Mouse (Mus musculus): Measurements from ENCODE around the gene Egfem1. TPM values are rescaled to one million over a fixed set of nuclear protein-coding genes. Genes with fewer than 3 reads are reported as not detected.

Gene Egfem1
- polyA plus RNA-seq, 1 experiment from 2014 or later = 5.4 TPM

DNA sequence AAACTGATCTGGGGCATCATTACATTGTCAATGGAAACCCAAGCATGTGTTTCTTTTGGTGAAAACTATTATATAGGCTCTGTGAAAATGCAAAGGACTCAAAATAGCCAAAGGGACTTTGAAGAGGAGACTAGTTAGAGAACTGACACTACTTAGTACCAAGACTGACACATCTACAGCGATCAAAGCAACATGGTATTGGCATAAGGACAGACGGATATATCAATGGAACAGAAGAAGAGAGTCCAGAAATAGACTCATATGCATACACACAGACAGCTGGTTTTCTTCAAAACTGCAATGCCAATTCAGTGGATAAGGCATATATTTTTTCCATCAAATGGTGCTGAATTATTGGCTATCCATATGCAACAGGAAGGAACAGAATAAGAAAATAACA is 140.6 kb downstream of the Egfem1 start:
- 90% methylated on average over 2 of the region's 2 CpGs for WGBS

DNA sequence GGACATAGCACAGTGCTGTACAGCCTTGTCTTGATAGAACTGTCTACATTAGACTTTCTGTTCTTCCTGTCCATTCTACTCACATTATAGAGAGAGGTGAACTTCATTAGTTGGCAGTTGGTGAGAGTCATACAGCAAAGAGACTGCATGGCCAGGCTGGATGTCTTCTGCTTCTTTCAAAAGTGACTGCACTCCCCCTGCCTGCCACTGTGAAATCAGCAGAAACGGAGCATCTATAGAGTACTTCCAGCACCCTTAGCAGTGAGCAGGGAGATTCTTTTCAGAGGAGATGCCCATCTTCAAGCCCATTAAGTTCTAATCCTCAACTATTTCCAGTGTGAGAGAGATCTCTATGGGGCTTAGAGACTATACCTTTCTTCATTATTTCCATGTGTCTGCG is 147.9 kb downstream of the Egfem1 start:
- Histone ChIP-seq H3K4me1 (replicated peaks) (no peaks in the 10 kb centered on the region), H3K4me3 (no peak overlapping the region), H3K9me3 (no peaks in the 10 kb centered on the region), H3K36me3 (no peaks in the 10 kb centered on the region), H3K27ac (replicated peaks) (no peak overlapping the region), H3K27me3 (no peaks in the 10 kb centered on the region), H3K4me2 (no peak overlapping the region), H3K9ac (no peak overlapping the region)
- no peak for ATAC-seq (ENCODE audit: low read depth)
- 57% methylated on average over 2 of the region's 2 CpGs for WGBS

More for the DNA sequence above, 140.6 kb downstream of the Egfem1 start:
- Histone ChIP-seq H3K4me1 (replicated peaks) (no peaks in the 10 kb centered on the region), H3K4me2 (no peak overlapping the region), H3K36me3 (no peaks in the 10 kb centered on the region), H3K4me3 (no peak overlapping the region), H3K9me3 (no peaks in the 10 kb centered on the region), H3K9ac (no peak overlapping the region), H3K27ac (replicated peaks) (no peak overlapping the region), H3K27me3 (no peaks in the 10 kb centered on the region)
- no peak for ATAC-seq (ENCODE audit: low read depth)

DNA sequence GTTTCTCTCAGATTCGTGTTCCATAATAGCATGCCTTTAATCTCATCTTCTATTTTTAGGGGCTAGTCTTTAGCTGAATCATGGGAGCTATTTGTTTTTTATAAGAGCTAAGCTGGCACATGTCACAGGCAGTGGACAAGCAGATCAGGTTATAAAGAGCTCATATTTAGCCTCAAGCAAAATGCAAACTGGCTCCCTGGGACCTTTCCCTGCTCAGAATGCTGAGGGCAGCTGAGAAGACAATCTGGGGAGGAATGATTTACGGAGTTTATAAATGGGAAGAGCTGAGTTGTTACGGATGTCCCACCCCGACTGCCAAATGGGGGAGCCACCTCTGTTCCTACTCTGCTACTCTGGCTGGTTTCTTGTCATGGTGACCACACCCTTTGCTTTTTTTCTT is 153.7 kb downstream of the Egfem1 start:
- no peak overlapping the region for H3K27ac ChIP-seq (replicated peaks)
- WGBS = 19% methylated on average over 4 of the region's 4 CpGs
- no peak overlapping the region for H3K4me3 ChIP-seq
- H3K4me2 ChIP-seq = no peak overlapping the region
- ATAC-seq (ENCODE audit: low read depth) = peak; percentile 86
- H3K9me3 ChIP-seq = no peaks in the 10 kb centered on the region
- H3K36me3 ChIP-seq = no peaks in the 10 kb centered on the region
- no peak overlapping the region for H3K9ac ChIP-seq
- H3K4me1 ChIP-seq (replicated peaks) = no peaks in the 10 kb centered on the region; the same call in 1 of the 2 replicates
- no peaks in the 10 kb centered on the region for H3K27me3 ChIP-seq

DNA sequence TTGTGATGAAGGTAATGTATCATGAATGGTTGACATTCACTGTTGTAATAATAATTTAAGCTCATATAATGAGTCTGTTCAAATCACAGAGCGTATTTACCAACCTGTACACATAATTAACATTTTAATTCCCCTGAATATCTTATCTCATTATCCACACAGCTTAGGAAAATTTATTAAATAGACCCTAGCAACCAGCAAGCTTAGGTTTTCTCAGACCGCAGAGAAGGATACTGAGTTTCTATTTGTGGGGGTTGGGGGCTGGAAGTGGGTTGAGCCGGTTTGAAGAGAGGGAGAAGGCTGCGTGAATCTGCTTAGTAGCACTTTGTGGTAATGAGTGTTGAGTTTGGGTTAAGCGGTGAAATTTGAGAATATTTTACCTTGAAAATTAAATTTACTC is 154.7 kb downstream of the Egfem1 start:
- Histone ChIP-seq H3K4me2 (no peak overlapping the region), H3K27me3 (no peaks in the 10 kb centered on the region)
- peak; percentile 66 for ATAC-seq (ENCODE audit: low read depth)

DNA sequence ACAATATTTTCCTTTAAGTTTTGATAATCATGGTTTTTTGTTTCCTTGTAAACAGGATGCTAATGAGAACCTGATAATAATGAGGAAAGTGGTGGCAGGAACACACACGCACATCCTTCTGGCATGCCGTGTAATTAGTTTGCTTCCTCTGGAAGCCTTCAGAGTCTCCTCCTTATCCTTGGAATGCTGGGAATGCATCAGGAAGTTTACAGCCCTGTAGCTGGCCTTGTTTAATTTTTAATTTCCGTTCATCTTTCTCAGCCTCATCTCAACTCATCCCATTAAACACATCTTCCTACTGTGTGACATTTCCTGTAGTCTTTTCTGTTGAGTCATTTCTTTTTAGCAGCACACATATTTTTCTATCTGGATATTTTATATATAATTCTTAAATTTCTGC is 161.8 kb downstream of the Egfem1 start:
- H3K4me2 ChIP-seq = no peak overlapping the region
- H3K27ac ChIP-seq (replicated peaks) = 0 out of 2 replicates have a peak overlapping the region, but pooled peaks have one; percentile 18
- WGBS = 46% methylated on average over 3 of the region's 3 CpGs
- H3K36me3 ChIP-seq = no peaks in the 10 kb centered on the region
- H3K9ac ChIP-seq = no peak overlapping the region
- H3K4me3 ChIP-seq = no peak overlapping the region
- ATAC-seq (ENCODE audit: low read depth) = no peak
- no peaks in the 10 kb centered on the region for H3K27me3 ChIP-seq
- 0 out of 2 replicates have a peak, but pooled peaks cover 4% of the 10 kb centered on the region for H3K4me1 ChIP-seq (replicated peaks)
- no peaks in the 10 kb centered on the region for H3K9me3 ChIP-seq

More for the DNA sequence above, 154.7 kb downstream of the Egfem1 start:
- Histone ChIP-seq H3K27ac (replicated peaks) (no peak overlapping the region), H3K4me1 (replicated peaks) (no peaks in the 10 kb centered on the region; the same call in 1 of the 2 replicates), H3K9ac (no peak overlapping the region), H3K4me3 (no peak overlapping the region), H3K36me3 (no peaks in the 10 kb centered on the region), H3K9me3 (no peaks in the 10 kb centered on the region)
- 57% methylated on average over 5 of the region's 5 CpGs for WGBS

DNA sequence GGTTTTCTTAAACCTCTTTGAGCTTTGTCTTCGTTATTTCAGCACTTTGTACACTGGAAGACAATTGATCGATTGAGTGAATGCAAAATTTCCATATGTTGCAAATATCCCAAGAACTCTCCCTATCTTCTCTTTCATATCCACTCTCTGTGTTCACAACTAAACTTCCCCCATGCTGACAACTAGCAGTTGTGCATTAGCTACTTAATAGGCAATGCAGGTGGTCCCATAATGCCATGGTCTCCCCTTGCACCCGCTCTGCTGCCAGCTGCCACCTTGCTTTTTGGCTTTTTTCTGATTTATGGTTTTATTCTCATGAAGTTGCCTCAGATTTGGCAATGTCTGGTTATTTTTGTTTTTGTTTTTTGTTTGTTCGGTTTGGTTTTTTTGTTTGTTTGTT is 209.8 kb downstream of the Egfem1 start:
- Histone ChIP-seq H3K36me3 (no peaks in the 10 kb centered on the region), H3K9me3 (no peaks in the 10 kb centered on the region), H3K4me1 (replicated peaks) (peaks cover 18% of the 10 kb centered on the region), H3K4me2 (no peak overlapping the region), H3K27ac (replicated peaks) (no peak overlapping the region), H3K4me3 (no peak overlapping the region), H3K27me3 (no peaks in the 10 kb centered on the region), H3K9ac (no peak overlapping the region)
- 41% methylated on average over 4 of the region's 4 CpGs for WGBS
- ATAC-seq (ENCODE audit: low read depth) = no peak

DNA sequence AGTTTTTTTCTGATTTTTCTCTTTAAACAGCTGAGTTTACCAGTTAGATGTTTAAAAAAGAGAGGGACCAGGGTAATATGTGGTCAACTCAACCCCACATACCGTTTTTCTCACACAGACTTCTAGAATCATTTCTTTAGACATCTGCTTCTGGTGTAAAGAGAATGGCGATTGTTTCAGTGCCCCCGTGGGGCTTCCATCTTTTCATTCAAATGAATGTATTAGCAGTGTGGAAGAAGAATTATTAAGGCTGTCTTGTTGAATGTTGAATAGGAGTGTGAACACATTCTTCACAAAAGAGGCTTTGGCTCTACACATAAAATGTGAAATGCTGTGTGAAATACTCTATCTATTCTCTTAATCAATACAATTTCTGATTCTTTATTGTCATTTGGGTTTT is 210.4 kb downstream of the Egfem1 start:
- ATAC-seq (ENCODE audit: low read depth) = no peak
- Histone ChIP-seq H3K4me3 (no peak overlapping the region), H3K4me1 (replicated peaks) (peaks cover 18% of the 10 kb centered on the region), H3K9ac (no peak overlapping the region), H3K27me3 (no peaks in the 10 kb centered on the region), H3K27ac (replicated peaks) (0 out of 2 replicates have a peak overlapping the region, but pooled peaks have one; percentile 23), H3K4me2 (no peak overlapping the region), H3K9me3 (no peaks in the 10 kb centered on the region), H3K36me3 (no peaks in the 10 kb centered on the region)
- WGBS = 8% methylated on average over 3 of the region's 3 CpGs

DNA sequence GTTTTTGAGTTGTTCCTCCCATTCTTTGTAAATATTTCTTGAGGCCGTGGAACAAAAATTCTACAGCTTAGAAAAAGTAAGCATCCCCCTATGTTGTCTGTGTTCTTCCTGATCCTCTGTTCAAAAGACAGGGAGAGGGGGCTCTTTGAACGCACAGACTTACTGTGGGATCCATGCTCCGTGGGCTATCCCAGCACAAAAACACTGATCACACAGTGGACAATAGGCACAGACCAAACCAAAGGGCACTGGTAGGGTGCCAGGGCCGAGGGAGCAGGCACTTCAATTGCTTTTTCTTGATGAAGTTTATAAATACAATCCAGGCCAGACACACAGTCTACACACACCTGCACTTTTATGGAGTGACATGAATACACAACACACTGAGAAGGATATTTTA is 211.4 kb downstream of the Egfem1 start:
- Histone ChIP-seq H3K9me3 (no peaks in the 10 kb centered on the region), H3K4me3 (no peak overlapping the region), H3K4me2 (no peak overlapping the region), H3K9ac (no peak overlapping the region), H3K27me3 (no peaks in the 10 kb centered on the region), H3K36me3 (no peaks in the 10 kb centered on the region), H3K27ac (replicated peaks) (no peak overlapping the region), H3K4me1 (replicated peaks) (peaks cover 18% of the 10 kb centered on the region)
- WGBS = 35% methylated on average over 4 of the region's 4 CpGs
- no peak for ATAC-seq (ENCODE audit: low read depth)

DNA sequence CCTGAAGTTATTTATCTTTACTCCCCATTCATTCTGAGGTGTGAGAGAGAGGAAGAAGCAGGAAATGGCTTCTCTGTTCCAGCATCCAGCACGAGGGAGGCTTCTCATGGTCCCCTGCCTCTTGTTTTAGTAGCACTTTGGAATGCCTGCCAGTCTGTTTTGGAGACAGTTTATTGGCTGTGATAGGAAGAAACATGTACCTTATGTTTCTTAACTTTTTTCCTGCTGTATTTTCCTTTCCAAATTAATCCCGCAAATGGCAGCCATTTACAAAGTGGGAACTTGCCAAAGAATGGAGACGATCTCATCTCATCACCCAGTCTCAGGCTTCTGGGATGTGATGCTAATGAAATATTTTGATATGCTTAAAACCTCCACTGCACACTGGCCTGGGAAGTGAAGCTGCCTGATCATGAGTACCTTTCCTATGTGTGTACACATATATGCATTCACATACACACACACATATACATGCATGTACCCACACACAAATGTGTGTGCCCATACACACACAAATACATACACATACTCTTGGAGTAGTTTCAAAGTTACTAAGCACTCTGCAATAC is 260.5 kb downstream of the Egfem1 start:
- H3K27me3 ChIP-seq = no peaks in the 10 kb centered on the region
- 74% methylated on average over 3 of the region's 3 CpGs for WGBS
- no peaks in the 10 kb centered on the region for H3K4me1 ChIP-seq (replicated peaks)
- no peaks in the 10 kb centered on the region for H3K36me3 ChIP-seq
- H3K4me2 ChIP-seq = no peak overlapping the region
- H3K27ac ChIP-seq (replicated peaks) = no peak overlapping the region
- H3K9ac ChIP-seq = no peak overlapping the region
- ATAC-seq (ENCODE audit: low read depth) = no peak
- no peaks in the 10 kb centered on the region for H3K9me3 ChIP-seq
- H3K4me3 ChIP-seq = no peak overlapping the region

DNA sequence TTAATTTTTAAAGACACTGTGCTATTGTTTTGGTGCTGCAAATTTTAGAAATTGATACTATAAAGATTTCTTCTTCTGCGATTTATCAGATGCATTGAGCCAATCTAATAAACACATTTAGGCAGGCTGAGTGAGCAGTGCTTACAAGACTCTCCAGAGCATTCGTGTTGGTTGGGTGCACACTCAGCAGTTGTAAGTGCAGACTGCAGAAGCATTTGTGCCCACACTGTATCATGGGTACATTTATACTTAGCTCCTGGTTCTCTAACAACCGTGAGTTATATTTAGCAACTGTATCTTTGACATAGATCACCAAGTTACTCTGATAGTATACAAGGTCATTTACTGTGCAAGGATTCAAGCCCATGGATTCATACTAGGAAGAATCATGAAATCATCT is 264.0 kb downstream of the Egfem1 start:
- Histone ChIP-seq H3K27me3 (no peaks in the 10 kb centered on the region), H3K9me3 (no peaks in the 10 kb centered on the region), H3K9ac (no peak overlapping the region), H3K4me2 (no peak overlapping the region), H3K4me1 (replicated peaks) (no peaks in the 10 kb centered on the region), H3K4me3 (no peak overlapping the region), H3K36me3 (no peaks in the 10 kb centered on the region), H3K27ac (replicated peaks) (no peak overlapping the region)
- 80% methylated on average over 3 of the region's 3 CpGs for WGBS
- no peak for ATAC-seq (ENCODE audit: low read depth)

DNA sequence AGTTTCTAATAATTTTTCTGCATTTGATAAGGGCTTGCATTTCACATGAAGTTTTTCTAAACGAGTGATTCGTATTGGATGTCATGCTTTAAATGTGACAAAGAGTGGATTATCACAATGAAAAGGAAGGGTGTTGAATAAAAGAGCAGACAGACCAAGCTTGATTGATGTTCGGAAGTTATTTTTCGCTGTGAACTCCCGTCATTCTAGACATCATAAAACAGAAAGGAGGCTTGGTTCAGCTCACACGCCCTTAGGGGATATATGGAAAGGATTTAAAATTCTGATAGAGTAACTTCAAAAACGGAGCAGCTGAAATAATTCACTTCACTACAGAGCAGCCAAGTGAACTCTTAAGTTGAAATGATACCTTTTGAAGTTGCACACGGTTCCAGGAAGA is 285.1 kb downstream of the Egfem1 start:
- no peak overlapping the region for H3K4me3 ChIP-seq
- H3K9ac ChIP-seq = no peak overlapping the region
- WGBS = 47% methylated on average over 8 of the region's 8 CpGs
- ATAC-seq (ENCODE audit: low read depth) = no peak
- H3K36me3 ChIP-seq = no peaks in the 10 kb centered on the region
- no peaks in the 10 kb centered on the region for H3K9me3 ChIP-seq
- no peak overlapping the region for H3K4me2 ChIP-seq
- no peak overlapping the region for H3K27ac ChIP-seq (replicated peaks)
- H3K27me3 ChIP-seq = no peaks in the 10 kb centered on the region
- H3K4me1 ChIP-seq (replicated peaks) = no peaks in the 10 kb centered on the region

DNA sequence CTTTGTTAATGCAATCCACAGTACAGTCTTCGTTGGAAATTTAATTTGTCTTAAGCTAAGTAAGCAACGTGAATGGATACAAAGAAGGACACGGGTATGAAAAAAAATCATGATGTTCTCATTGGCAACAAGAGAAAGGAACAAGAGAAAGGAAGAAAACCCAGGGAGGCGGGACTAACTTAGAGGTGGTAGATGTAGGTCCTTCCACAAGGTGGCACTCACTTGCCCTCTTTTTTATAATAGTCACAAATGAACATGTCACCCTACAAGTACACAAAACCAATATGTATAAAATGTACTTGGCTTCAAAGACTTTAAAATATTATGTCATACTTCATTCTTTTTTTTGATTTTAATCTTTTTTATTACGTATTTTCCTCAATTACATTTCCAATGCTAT is 288.7 kb downstream of the Egfem1 start:
- no peaks in the 10 kb centered on the region for H3K4me1 ChIP-seq (replicated peaks)
- H3K4me3 ChIP-seq = no peak overlapping the region
- WGBS = 68% methylated on average over 5 of the region's 5 CpGs
- H3K4me2 ChIP-seq = no peak overlapping the region
- H3K36me3 ChIP-seq = no peaks in the 10 kb centered on the region
- ATAC-seq (ENCODE audit: low read depth) = no peak
- H3K9ac ChIP-seq = no peak overlapping the region
- H3K27me3 ChIP-seq = no peaks in the 10 kb centered on the region
- H3K9me3 ChIP-seq = no peaks in the 10 kb centered on the region
- H3K27ac ChIP-seq (replicated peaks) = no peak overlapping the region

DNA sequence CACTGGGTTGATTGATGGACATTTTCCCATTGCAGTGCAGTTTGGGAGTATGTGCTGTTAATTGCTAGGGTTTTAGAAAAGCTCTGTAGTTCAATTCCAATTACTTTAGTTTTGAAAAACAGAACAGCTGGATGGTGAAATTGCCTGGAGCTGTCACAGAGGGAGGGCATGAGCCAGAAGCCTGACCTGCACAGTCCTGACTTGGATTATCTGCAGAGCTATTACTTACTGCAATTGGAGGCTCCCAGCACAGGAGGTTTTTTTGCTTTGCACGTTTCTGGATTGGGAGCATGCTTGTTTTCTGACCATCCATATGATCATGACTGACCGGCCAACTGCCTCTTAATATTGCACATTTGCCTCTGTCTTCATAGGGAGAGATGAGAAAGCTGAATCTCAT is 299.4 kb downstream of the Egfem1 start:
- Histone ChIP-seq H3K9ac (no peak overlapping the region), H3K36me3 (no peaks in the 10 kb centered on the region), H3K4me2 (no peak overlapping the region), H3K4me3 (no peak overlapping the region), H3K4me1 (replicated peaks) (peaks cover 15% of the 10 kb centered on the region), H3K27ac (replicated peaks) (peak overlapping the region; percentile 52; the same call in 1 of the 2 replicates), H3K27me3 (no peaks in the 10 kb centered on the region), H3K9me3 (no peaks in the 10 kb centered on the region)
- peak; percentile 27; the same call in 1 of the 2 replicates for ATAC-seq (ENCODE audit: low read depth)
- 54% methylated on average over 2 of the region's 2 CpGs for WGBS

Data from neural tube, embryonic 13.5 days (tissue).